Mouse (Mus musculus): Measurements from ENCODE around the gene Asb10.

Gene Asb10

GRCm38 (mm10) chr5:24535731-24536130 is 5.0 kb downstream of the Asb10 start:
- no peak for DNase-seq (ENCODE audit: low read depth)

GRCm38 (mm10) chr5:24534292-24534691 is 6.5 kb downstream of the Asb10 start:
- DNase-seq (ENCODE audit: low read depth), result no peak

- no peak for DNase-seq (ENCODE audit: low read depth)
Measured at GRCm38 (mm10) chr5:24533391-24533790, 7.4 kb downstream of the Asb10 start.

GRCm38 (mm10) chr5:24530042-24530689 is 10.6 kb downstream of the Asb10 start:
- DNase-seq (ENCODE audit: low read depth), result peak; percentile 96

GRCm38 (mm10) chr5:24527780-24528179 is 13.0 kb downstream of the Asb10 start:
- DNase-seq (ENCODE audit: low read depth), result no peak

GRCm38 (mm10) chr5:24526889-24527230 is 13.9 kb downstream of the Asb10 start, which contains the start of gene Gbx1:
Gene Gbx1, minus strand, starts transcription at chr5:24527202.
- DNase-seq (ENCODE audit: low read depth), result no peak

- DNase-seq (ENCODE audit: low read depth), result no peak
Measured at GRCm38 (mm10) chr5:24526190-24526888, 14.4 kb downstream of the Asb10 start.

- no peak for DNase-seq (ENCODE audit: low read depth)
Measured at GRCm38 (mm10) chr5:24525360-24526189, 15.2 kb downstream of the Asb10 start.

- DNase-seq (ENCODE audit: low read depth), result no peak
Measured at GRCm38 (mm10) chr5:24524522-24524921, 16.3 kb downstream of the Asb10 start.

GRCm38 (mm10) chr5:24523806-24524205 is 17.0 kb downstream of the Asb10 start:
- no peak for DNase-seq (ENCODE audit: low read depth)

GRCm38 (mm10) chr5:24521366-24521765 is 19.4 kb downstream of the Asb10 start:
- no peak for DNase-seq (ENCODE audit: low read depth)

GRCm38 (mm10) chr5:24512271-24512670 is 28.5 kb downstream of the Asb10 start:
- peak; percentile 43 for DNase-seq (ENCODE audit: low read depth)

GRCm38 (mm10) chr5:24510635-24511034 is 30.1 kb downstream of the Asb10 start:
- DNase-seq (ENCODE audit: low read depth), result peak; percentile 54

- no peak for DNase-seq (ENCODE audit: low read depth)
Measured at GRCm38 (mm10) chr5:24508406-24508805, 32.4 kb downstream of the Asb10 start.

GRCm38 (mm10) chr5:24505513-24505912 is 35.3 kb downstream of the Asb10 start:
- no peak for DNase-seq (ENCODE audit: low read depth)

GRCm38 (mm10) chr5:24502786-24503185 is 38.0 kb downstream of the Asb10 start:
- DNase-seq (ENCODE audit: low read depth), result no peak

GRCm38 (mm10) chr5:24500851-24501250 is 39.9 kb downstream of the Asb10 start:
- DNase-seq (ENCODE audit: low read depth), result peak; percentile 26

- no peak for DNase-seq (ENCODE audit: low read depth)
Measured at GRCm38 (mm10) chr5:24499113-24499512, 41.7 kb downstream of the Asb10 start.

GRCm38 (mm10) chr5:24497526-24497925 is 43.3 kb downstream of the Asb10 start:
- no peak for DNase-seq (ENCODE audit: low read depth)

- no peak for DNase-seq (ENCODE audit: low read depth)
Measured at GRCm38 (mm10) chr5:24496756-24497155, 44.0 kb downstream of the Asb10 start.

GRCm38 (mm10) chr5:24495019-24495418 is 45.8 kb downstream of the Asb10 start:
- no peak for DNase-seq (ENCODE audit: low read depth)

GRCm38 (mm10) chr5:24492546-24493285 is 48.1 kb downstream of the Asb10 start:
- DNase-seq (ENCODE audit: low read depth), result no peak

All from NIH3T3 (cell line).